8 mouse cellular contexts compared by ENCODE assay signal in the genomic region with DNA sequence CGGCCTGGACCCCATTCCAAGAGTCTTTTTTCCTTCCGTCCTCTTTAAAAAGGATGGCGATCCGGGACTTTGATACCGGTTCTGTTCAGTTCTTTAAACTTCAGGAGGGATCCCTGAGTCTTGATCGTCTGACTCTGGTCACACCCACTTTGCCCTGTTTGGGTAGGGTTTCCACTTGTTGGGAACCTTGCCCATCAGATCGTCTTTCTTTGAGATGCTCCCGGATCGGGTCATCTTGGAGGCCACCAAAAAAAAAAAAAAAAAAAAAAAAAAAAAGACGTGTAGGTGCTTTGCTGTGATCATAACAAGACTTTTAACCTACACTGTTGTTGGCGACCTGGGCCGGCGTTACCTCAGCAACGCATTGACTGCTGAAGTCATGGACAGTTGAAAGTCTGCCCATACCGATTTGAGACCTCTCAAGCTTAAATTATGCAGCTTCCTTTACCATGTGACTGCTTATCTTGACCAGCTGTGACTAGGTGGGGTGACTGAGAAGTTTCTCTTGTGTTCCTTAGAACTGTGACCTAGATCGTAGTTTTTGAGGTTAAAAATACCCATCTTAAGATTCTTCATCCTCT. TPM values are rescaled to one million over a fixed set of nuclear protein-coding genes. Genes with fewer than 3 reads are reported as not detected.
DNase-seq lines count a peak whose midpoint lies in the region; ATAC-seq lines count a peak whose summit lies in the region.

No protein-coding gene starts in this region.

- H3K27ac ChIP-seq in forebrain, embryonic 15.5 days (replicated peaks), result peak overlapping the region; percentile 77
- peak overlapping the region; percentile 91 for H3K27ac ChIP-seq in kidney, embryonic 15.5 days
- peak overlapping the region; percentile 83 for H3K27ac ChIP-seq in macrophage

- peak; percentile 41 for DNase-seq in embryo, embryonic 10 days (ENCODE audit: low spot score)
- DNase-seq in embryo, embryonic 9.5 days (ENCODE audit: extremely low spot score), result no peak
- DNase-seq in T-cell, adult 2 months (ENCODE audit: low spot score), result peak; percentile 36
- peak; percentile 65 for DNase-seq in splenic B cell, adult 2 months (ENCODE audit: low read depth, low spot score)
- no peak for DNase-seq in gastrocnemius, postnatal 25 days

- 10% methylated on average over 16 of the region's 16 CpGs for WGBS in forebrain, embryonic 15.5 days
- 7% methylated on average over 16 of the region's 16 CpGs for WGBS in kidney, embryonic 15.5 days
- 4% methylated on average over 15 of the region's 16 CpGs for WGBS in macrophage (ENCODE audit: missing documents)

- H3K9me3 ChIP-seq in forebrain, embryonic 15.5 days, result no peaks in the 10 kb centered on the region
- H3K9me3 ChIP-seq in kidney, embryonic 15.5 days (replicated peaks), result no peaks in the 10 kb centered on the region

- no peaks in the 10 kb centered on the region for H3K27me3 ChIP-seq in forebrain, embryonic 15.5 days
- H3K27me3 ChIP-seq in kidney, embryonic 15.5 days, result no peaks in the 10 kb centered on the region
- no peaks in the 10 kb centered on the region for H3K27me3 ChIP-seq in splenic B cell, adult 2 months (ENCODE audit: control insufficient read depth, insufficient read depth, low read length, poor library complexity, severe bottlenecking)

- H3K4me1 ChIP-seq in forebrain, embryonic 15.5 days, result peaks cover 12% of the 10 kb centered on the region
- peaks cover 20% of the 10 kb centered on the region for H3K4me1 ChIP-seq in kidney, embryonic 15.5 days

- H3K36me3 ChIP-seq in forebrain, embryonic 15.5 days, result no peaks in the 10 kb centered on the region
- H3K36me3 ChIP-seq in kidney, embryonic 15.5 days, result no peaks in the 10 kb centered on the region
- H3K36me3 ChIP-seq in macrophage (ENCODE audit: inconsistent target), result no peaks in the 10 kb centered on the region
- no peaks in the 10 kb centered on the region for H3K36me3 ChIP-seq in splenic B cell, adult 2 months (ENCODE audit: control insufficient read depth, insufficient read depth, low read length, poor library complexity, severe bottlenecking)

- peak overlapping the region; percentile 90 for H3K4me3 ChIP-seq in forebrain, embryonic 15.5 days
- peak overlapping the region; percentile 81 for H3K4me3 ChIP-seq in kidney, embryonic 15.5 days (replicated peaks)
- peak overlapping the region; percentile 91 for H3K4me3 ChIP-seq in macrophage (ENCODE audit: inconsistent target)

- ATAC-seq in forebrain, embryonic 15.5 days (replicated peaks), result peak; percentile 41
- ATAC-seq in kidney, embryonic 15.5 days (replicated peaks; ENCODE audit: low FRiP score), result peak; percentile 44

- peaks cover 55% of the 10 kb centered on the region for H3K79me2 ChIP-seq in macrophage (ENCODE audit: inconsistent target)

- H3K9ac ChIP-seq in forebrain, embryonic 15.5 days (replicated peaks), result peak overlapping the region; percentile 90
- H3K9ac ChIP-seq in kidney, embryonic 15.5 days, result peak overlapping the region; percentile 86

- H3K4me2 ChIP-seq in forebrain, embryonic 15.5 days (replicated peaks), result peak overlapping the region; percentile 61
- peak overlapping the region; percentile 70 for H3K4me2 ChIP-seq in kidney, embryonic 15.5 days

RNA-seq across cellular contexts. Expression of a gene that starts 0.8 kb away (rescaled TPM):
- 39.4 and 41.5 TPM in 2 replicates for polyA plus RNA-seq in forebrain, embryonic 15.5 days (2015; fragmentation: Nextera tagmentation; extraction: Ambion mirVana)
- polyA plus RNA-seq in kidney, embryonic 15.5 days (2015; fragmentation: Nextera tagmentation; extraction: Ambion mirVana), result 42.0 and 50.4 TPM in 2 replicates
- total RNA-seq in macrophage (2018; cell fraction: chromatin; rRNA removed), result 100 to 1,000 TPM; 114 to 278 (median 213) TPM
- 10 to 100 TPM; 44.0 to 67.1 (median 51.9) TPM for total RNA-seq in macrophage (2018; cell fraction: cytosol; rRNA removed)
- total RNA-seq in macrophage (2018; cell fraction: nucleus; rRNA removed), result 100 to 1,000 TPM in 18 of 26 experiments, 10 to 100 TPM in 8; 71.4 to 171 (median 119) TPM
- polyA plus RNA-seq in macrophage (2018), result 47.9 to 57.3 TPM (median 51.4 TPM) in 3 replicates
- total RNA-seq in gastrocnemius, postnatal 25 days (2021), result 10 to 100 TPM; 13.0 to 16.2 TPM

RNA-seq across cellular contexts. Expression of a gene that starts 12.1 kb away (rescaled TPM):
- 79.6 and 85.8 TPM in 2 replicates for polyA plus RNA-seq in forebrain, embryonic 15.5 days (2015; fragmentation: Nextera tagmentation; extraction: Ambion mirVana)
- polyA plus RNA-seq in kidney, embryonic 15.5 days (2015; fragmentation: Nextera tagmentation; extraction: Ambion mirVana), result 86.1 and 89.0 TPM in 2 replicates
- 10 to 100 TPM in 17 of 26 experiments, 1 to 10 TPM in 9; 3.2 to 47.3 (median 16.8) TPM for total RNA-seq in macrophage (2018; cell fraction: chromatin; rRNA removed)
- total RNA-seq in macrophage (2018; cell fraction: cytosol; rRNA removed), result 10 to 100 TPM in 13 of 26 experiments, 1 to 10 TPM in 13; 4.6 to 12.0 (median 10.0) TPM
- total RNA-seq in macrophage (2018; cell fraction: nucleus; rRNA removed), result 10 to 100 TPM in 11 of 26 experiments, 1 to 10 TPM in 15; 4.2 to 31.2 (median 8.5) TPM
- 8.4 to 26.5 TPM (median 12.3 TPM) in 3 replicates for polyA plus RNA-seq in macrophage (2018)
- 10 to 100 TPM; 14.6 to 19.2 TPM for total RNA-seq in gastrocnemius, postnatal 25 days (2021)

RNA-seq across cellular contexts. Expression of a gene that starts 33.9 kb away (rescaled TPM):
- 3.9 and 4.0 TPM in 2 replicates for polyA plus RNA-seq in forebrain, embryonic 15.5 days (2015; fragmentation: Nextera tagmentation; extraction: Ambion mirVana)
- 10.7 and 11.5 TPM in 2 replicates for polyA plus RNA-seq in kidney, embryonic 15.5 days (2015; fragmentation: Nextera tagmentation; extraction: Ambion mirVana)
- 1 to 10 TPM in 2 of 26 experiments, under 1 TPM in 5, not detected in 19; 0.46 to 1.7 (median 0.66) TPM for total RNA-seq in macrophage (2018; cell fraction: chromatin; rRNA removed)
- 1 to 10 TPM in 22 of 26 experiments, under 1 TPM in 4; 0.89 to 5.3 (median 1.3) TPM for total RNA-seq in macrophage (2018; cell fraction: cytosol; rRNA removed)
- total RNA-seq in macrophage (2018; cell fraction: nucleus; rRNA removed), result 1 to 10 TPM in 5 of 26 experiments, under 1 TPM in 16, not detected in 5; 0.30 to 2.4 (median 0.71) TPM
- 1.2 to 2.9 TPM (median 2.1 TPM) in 3 replicates for polyA plus RNA-seq in macrophage (2018)
- total RNA-seq in gastrocnemius, postnatal 25 days (2021), result 10 to 100 TPM in 1 of 2 experiments, 1 to 10 TPM in 1; 9.8 to 11.7 TPM

Comparison
In these comparisons a context has a peak if more than half of its experiments do, and no peak if none do; other contexts are left out.
1. DNase-seq: peak in embryo, embryonic 10 days (single experiment), T-cell, adult 2 months (single experiment) and splenic B cell, adult 2 months (single experiment); none in embryo, embryonic 9.5 days (single experiment) and gastrocnemius, postnatal 25 days (single experiment).
2. Peak in every context shown above with its lines, with median percentiles within 50 percentile points of each other: H3K27ac ChIP-seq and H3K4me3 ChIP-seq.